Mouse (Mus musculus) forebrain, postnatal 0 days (tissue): Measurements from ENCODE around the gene Wdr5. TPM values are rescaled to one million over a fixed set of nuclear protein-coding genes. Genes with fewer than 3 reads are reported as not detected.

Source experiments
- ATAC-seq: fragments of 200-750 bp; cut with Nextera tagmentation; 2 replicates; pipeline ENCODE4 v1.8.0; 2017; ENCODE audit warnings: mild to moderate bottlenecking, moderate library complexity
- DNase-seq: peaks from one replicate; pipeline ENCODE4 v3.0.0-alpha.2; 2015
- H3K27ac ChIP-seq: fragments of 300-500 bp; sonication (generic); 2 replicates; pipeline ENCODE4 v1.5.1; 2014; ENCODE audit warnings: low read depth, mild to moderate bottlenecking, antibody characterized with exemption, low read length, moderate library complexity, mixed read lengths
- H3K27me3 ChIP-seq: fragments of 300-500 bp; sonication (generic); 2 replicates; pipeline ENCODE4 v1.6.1; 2014; ENCODE audit warnings: mild to moderate bottlenecking, low read length, mixed read lengths; ENCODE audit not compliant: insufficient read depth
- H3K36me3 ChIP-seq: fragments of 300-500 bp; sonication (generic); 2 replicates; pipeline ENCODE4 v1.6.1; 2014; ENCODE audit warnings: mild to moderate bottlenecking, moderate library complexity; ENCODE audit not compliant: insufficient read depth
- H3K4me1 ChIP-seq: fragments of 300-500 bp; sonication (generic); 2 replicates; pipeline ENCODE4 v1.6.1; 2014; ENCODE audit warnings: antibody characterized with exemption; ENCODE audit not compliant: insufficient read depth
- H3K4me2 ChIP-seq: fragments of 300-500 bp; sonication (generic); 2 replicates; pipeline ENCODE4 v1.6.1; 2014; ENCODE audit warnings: low read depth, mild to moderate bottlenecking, moderate library complexity
- H3K4me3 ChIP-seq: fragments of 300-500 bp; sonication (generic); 2 replicates; pipeline ENCODE4 v1.5.1; 2014; ENCODE audit warnings: low read depth, low read length, mixed read lengths
- H3K9ac ChIP-seq: fragments of 300-500 bp; sonication (generic); 2 replicates; pipeline ENCODE4 v1.6.1; 2014; ENCODE audit warnings: mild to moderate bottlenecking
- H3K9me3 ChIP-seq: fragments of 300-500 bp; sonication (generic); 2 replicates; pipeline ENCODE4 v1.6.1; 2016; ENCODE audit warnings: low read length
- CTCF ChIP-seq: sonication (generic); IDR thresholded peaks from 2 replicates; pipeline ENCODE4 v1.5.1; 2016; ENCODE audit warnings: antibody characterized with exemption, control low read depth, low read depth
- WGBS: fragments of 180-500 bp; shearing (Covaris S2); extraction: QIAGEN DNeasy Blood & Tissue Kit; methylation state at CpG from one replicate; pipeline ENCODE4 v1.1.7; 2014; 5-methylcytosine and 5-hydroxymethylcytosine counted together
- polyA plus RNA-seq: library from polyadenylated mRNA; unstranded; fragments of >200 nt; fragmentation: Nextera tagmentation; extraction: Ambion mirVana; gene quantifications from 2 replicates; pipeline ENCODE4 v1.2.1, GENCODE M21; 2015
- total RNA-seq: library from RNA; depleted of rRNA; stranded (reverse); fragments of >200 nt; gene quantifications from 2 replicates; pipeline ENCODE4 v1.2.3, GENCODE M21; 2014; rRNA removed

The Wdr5 gene
- total and polyA plus RNA-seq, 2 experiments from 2014 or later: 35.0 to 53.6 TPM

DNA sequence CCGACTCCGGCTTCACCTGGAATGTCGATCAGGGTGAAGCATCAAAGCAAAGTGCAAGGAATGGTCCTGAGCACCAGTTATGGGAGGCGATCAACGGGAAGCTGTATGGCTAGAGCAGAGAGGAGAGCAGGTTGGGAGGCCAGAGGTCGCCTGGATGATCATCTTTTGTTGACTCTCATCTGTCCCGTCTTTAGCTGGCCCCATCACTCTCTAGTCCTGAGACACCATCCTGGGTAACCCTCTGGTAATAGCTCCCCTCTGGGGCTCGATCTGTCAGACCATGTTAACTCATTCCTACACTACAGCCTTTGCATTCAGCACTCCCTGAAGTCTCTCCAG, 58.6 kb downstream of the Wdr5 start:
- peaks cover 15% of the 10 kb centered on the region for H3K4me1 ChIP-seq
- no peak for TF ChIP-seq CTCF
- H3K27ac ChIP-seq: peak overlapping the region; percentile 82
- 67% methylated on average over 8 of the region's 8 CpGs for WGBS
- 0 out of 2 replicates have a peak, but pooled peaks cover 6% of the 10 kb centered on the region for H3K27me3 ChIP-seq
- H3K9me3 ChIP-seq: no peaks in the 10 kb centered on the region
- ATAC-seq: no peak
- H3K36me3 ChIP-seq: no peaks in the 10 kb centered on the region
- peak overlapping the region; percentile 41 for H3K4me2 ChIP-seq
- no peak overlapping the region for H3K4me3 ChIP-seq
- H3K9ac ChIP-seq: no peak overlapping the region
- no peak for DNase-seq

DNA sequence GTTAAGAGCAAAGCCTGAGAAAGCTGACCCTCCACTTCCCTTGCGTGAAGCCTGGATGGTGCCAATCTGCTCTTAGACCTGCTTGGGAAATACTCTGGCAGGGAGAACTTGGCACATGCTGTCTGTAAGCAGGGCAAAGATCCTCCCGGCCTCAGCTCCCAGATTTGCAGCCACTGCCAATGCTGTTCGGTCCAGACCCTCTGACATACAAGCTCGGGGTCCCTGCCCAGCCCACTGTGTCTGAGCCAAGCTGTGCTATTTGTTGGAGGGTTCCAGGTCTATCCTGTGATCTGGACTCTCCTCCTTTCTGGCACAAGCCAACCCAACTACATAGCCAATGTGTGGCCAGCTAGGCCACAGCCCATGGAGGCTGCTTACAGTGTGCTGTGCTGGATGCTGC, 61.5 kb downstream of the Wdr5 start:
- Histone ChIP-seq H3K4me2 (no peak overlapping the region), H3K9me3 (no peaks in the 10 kb centered on the region), H3K4me1 (peaks cover 15% of the 10 kb centered on the region), H3K9ac (no peak overlapping the region), H3K27me3 (no peaks in the 10 kb centered on the region), H3K36me3 (no peaks in the 10 kb centered on the region), H3K4me3 (no peak overlapping the region), H3K27ac (no peak overlapping the region)
- ATAC-seq: no peak
- no peak for DNase-seq
- WGBS: 66% methylated on average over 4 of the region's 4 CpGs
- no peak for TF ChIP-seq CTCF

DNA sequence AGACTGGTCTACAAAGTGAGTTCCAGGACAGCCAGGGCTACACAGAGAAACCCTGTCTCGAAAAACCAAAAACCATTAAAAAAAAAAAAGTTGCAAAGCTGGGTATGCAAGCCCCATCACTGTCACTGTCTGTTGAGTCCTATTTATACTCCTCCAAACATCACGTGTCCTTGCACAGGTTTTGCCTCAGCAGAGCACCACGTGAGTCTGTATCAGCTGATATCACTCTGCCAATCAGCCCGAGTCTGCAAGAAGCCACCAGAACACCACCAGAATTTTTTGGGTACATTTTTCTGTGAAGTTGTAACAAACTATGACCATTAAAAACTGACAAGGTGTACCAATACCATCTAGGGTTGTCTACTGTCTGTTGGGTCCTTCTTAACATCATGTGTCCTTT, 63.6 kb downstream of the Wdr5 start:
- Histone ChIP-seq H3K4me3 (no peak overlapping the region), H3K4me1 (peaks cover 4% of the 10 kb centered on the region), H3K27me3 (no peaks in the 10 kb centered on the region), H3K36me3 (no peaks in the 10 kb centered on the region), H3K9me3 (no peaks in the 10 kb centered on the region), H3K4me2 (no peak overlapping the region), H3K9ac (no peak overlapping the region), H3K27ac (no peak overlapping the region)
- TF ChIP-seq CTCF: no peak
- WGBS: 92% methylated on average over 4 of the region's 4 CpGs
- no peak for ATAC-seq
- no peak for DNase-seq

DNA sequence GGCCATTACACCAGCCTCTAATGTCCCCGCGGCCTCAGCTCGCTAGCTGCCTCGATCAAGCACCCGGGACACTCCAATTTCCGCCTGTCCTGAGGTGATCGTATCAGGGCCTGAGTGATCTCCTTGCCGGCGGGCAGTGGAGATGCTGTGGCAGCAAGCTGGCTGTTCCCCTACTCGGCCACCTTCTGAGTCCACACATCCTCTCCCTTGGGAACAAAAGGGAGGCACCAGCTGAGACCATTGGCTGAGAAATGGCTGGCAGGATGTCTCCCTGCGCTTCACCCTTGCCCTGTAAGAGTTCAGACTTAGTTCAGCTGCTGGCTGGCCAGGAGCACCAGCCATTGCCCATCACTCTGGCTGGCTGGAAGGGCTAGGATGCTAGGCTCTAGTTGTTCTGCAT, 67.2 kb downstream of the Wdr5 start:
- no peaks in the 10 kb centered on the region for H3K36me3 ChIP-seq
- ATAC-seq (no peak), DNase-seq (no peak)
- no peak overlapping the region for H3K4me2 ChIP-seq
- 66% methylated on average over 11 of the region's 11 CpGs for WGBS
- H3K4me3 ChIP-seq: no peak overlapping the region
- no peaks in the 10 kb centered on the region for H3K27me3 ChIP-seq
- no peaks in the 10 kb centered on the region for H3K9me3 ChIP-seq
- H3K4me1 ChIP-seq: no peaks in the 10 kb centered on the region
- no peak overlapping the region for H3K27ac ChIP-seq
- no peak overlapping the region for H3K9ac ChIP-seq
- TF ChIP-seq CTCF: no peak

- TF ChIP-seq CTCF: no peak
- Histone ChIP-seq H3K27ac (no peak overlapping the region), H3K4me3 (no peak overlapping the region), H3K4me1 (no peaks in the 10 kb centered on the region), H3K9ac (no peak overlapping the region), H3K9me3 (no peaks in the 10 kb centered on the region), H3K27me3 (no peaks in the 10 kb centered on the region), H3K4me2 (no peak overlapping the region), H3K36me3 (no peaks in the 10 kb centered on the region)
- WGBS: 74% methylated on average over 2 of the region's 2 CpGs
- DNase-seq (peak; percentile 24), ATAC-seq (no peak)
These were observed 68.1 kb downstream of the Wdr5 start for GRCm38 (mm10) chr2:27583019-27583418.

GRCm38 (mm10) chr2:27584546-27584945, 69.6 kb downstream of the Wdr5 start:
- H3K4me1 ChIP-seq: no peaks in the 10 kb centered on the region
- no peak for TF ChIP-seq CTCF
- H3K9me3 ChIP-seq: no peaks in the 10 kb centered on the region
- DNase-seq: no peak
- H3K9ac ChIP-seq: no peak overlapping the region
- ATAC-seq: no peak
- no peak overlapping the region for H3K27ac ChIP-seq
- H3K4me2 ChIP-seq: no peak overlapping the region
- 93% methylated on average over 13 of the region's 13 CpGs for WGBS
- no peak overlapping the region for H3K4me3 ChIP-seq
- no peaks in the 10 kb centered on the region for H3K36me3 ChIP-seq
- H3K27me3 ChIP-seq: no peaks in the 10 kb centered on the region

Other genes starting within 250 kb of the Wdr5 start
- gene Vav2, start 88.1 kb upstream of the Wdr5 start, total RNA-seq: 39.3 and 39.6 TPM in 2 replicates
- 4.9 and 7.1 TPM in 2 replicates for gene Vav2, start 88.1 kb upstream of the Wdr5 start, polyA plus RNA-seq
- gene Brd3os, start 72.8 kb upstream of the Wdr5 start, total RNA-seq: 30.9 and 33.9 TPM in 2 replicates
- gene Brd3os, start 72.8 kb upstream of the Wdr5 start, polyA plus RNA-seq: 43.7 and 44.1 TPM in 2 replicates
- 40.4 and 58.5 TPM in 2 replicates for gene Brd3, start 7.5 kb upstream of the Wdr5 start, total RNA-seq
- gene Brd3, start 7.5 kb upstream of the Wdr5 start, polyA plus RNA-seq: 119 and 135 TPM in 2 replicates
- gene Rxra, start 161.3 kb downstream of the Wdr5 start, total RNA-seq: 9.4 and 19.3 TPM in 2 replicates
- gene Rxra, start 161.3 kb downstream of the Wdr5 start, polyA plus RNA-seq: 1.7 and 2.1 TPM in 2 replicates